Mouse (Mus musculus) 416B (cell line): ENCODE measurements around the gene Pdcd1lg2.
"Not testable (repeated sequence)": the region's sequence is repeated elsewhere in the genome, so short reads cannot be mapped to it uniquely, and the experiment has no call there.

Source experiments
- DNase-seq: peaks from one replicate; pipeline ENCODE4 v3.0.0; 2011; ENCODE audit warnings: low read depth

Pdcd1lg2 gene

GRCm38 (mm10) chr19:29384412-29384811 is 26.3 kb upstream of the Pdcd1lg2 start:
- DNase-seq: peak; percentile 29

- peak; percentile 78 for DNase-seq
Measured at GRCm38 (mm10) chr19:29384994-29385393, 25.7 kb upstream of the Pdcd1lg2 start.

- DNase-seq: no peak
Measured at GRCm38 (mm10) chr19:29385822-29386221, 24.9 kb upstream of the Pdcd1lg2 start.

- no peak for DNase-seq
Measured at GRCm38 (mm10) chr19:29388818-29389217, 21.9 kb upstream of the Pdcd1lg2 start.

- no peak for DNase-seq
Measured at GRCm38 (mm10) chr19:29390483-29390882, 20.2 kb upstream of the Pdcd1lg2 start.

GRCm38 (mm10) chr19:29391279-29391678 is 19.4 kb upstream of the Pdcd1lg2 start:
- DNase-seq: peak; percentile 42

- DNase-seq: no peak
Measured at GRCm38 (mm10) chr19:29393333-29393732, 17.4 kb upstream of the Pdcd1lg2 start.

- no peak for DNase-seq
Measured at GRCm38 (mm10) chr19:29394721-29395120, 16.0 kb upstream of the Pdcd1lg2 start.

GRCm38 (mm10) chr19:29396353-29396752 is 14.4 kb upstream of the Pdcd1lg2 start:
- DNase-seq: no peak

- DNase-seq: no peak
Measured at GRCm38 (mm10) chr19:29399786-29400185, 10.9 kb upstream of the Pdcd1lg2 start.

GRCm38 (mm10) chr19:29400466-29400865 is 10.3 kb upstream of the Pdcd1lg2 start:
- peak; percentile 66 for DNase-seq

GRCm38 (mm10) chr19:29402621-29403020 is 8.1 kb upstream of the Pdcd1lg2 start:
- no peak for DNase-seq

GRCm38 (mm10) chr19:29403251-29403650 is 7.5 kb upstream of the Pdcd1lg2 start:
- DNase-seq: no peak

- no peak for DNase-seq
Measured at GRCm38 (mm10) chr19:29405388-29405787, 5.3 kb upstream of the Pdcd1lg2 start.

GRCm38 (mm10) chr19:29406042-29407017 is 4.4 kb upstream of the Pdcd1lg2 start:
- no peak for DNase-seq

GRCm38 (mm10) chr19:29412476-29413420 is 2.0 kb downstream of the Pdcd1lg2 start:
- DNase-seq: peak; percentile 79

GRCm38 (mm10) chr19:29414513-29414912 is 3.8 kb downstream of the Pdcd1lg2 start:
- DNase-seq: peak; percentile 55

- not testable (repeated sequence) for DNase-seq
Measured at GRCm38 (mm10) chr19:29414917-29415316, 4.2 kb downstream of the Pdcd1lg2 start.

- DNase-seq: peak; percentile 60
Measured at GRCm38 (mm10) chr19:29416393-29416902, 5.7 kb downstream of the Pdcd1lg2 start.

GRCm38 (mm10) chr19:29417188-29417587 is 6.5 kb downstream of the Pdcd1lg2 start:
- DNase-seq: peak; percentile 29

GRCm38 (mm10) chr19:29417894-29418293 is 7.2 kb downstream of the Pdcd1lg2 start:
- DNase-seq: peak; percentile 54

GRCm38 (mm10) chr19:29418661-29419115 is 8.0 kb downstream of the Pdcd1lg2 start:
- DNase-seq: peak; percentile 92
